Mouse (Mus musculus) cerebellum, adult 2 months (tissue): ENCODE data around the gene Smtnl2.

ENCODE experiments used
- CTCF ChIP-seq: fragments of 200-500 bp; IDR thresholded peaks from 2 replicates; pipeline ENCODE4 v1.5.1; 2011; ENCODE audit warnings: low read depth, mild to moderate bottlenecking, control low read depth, low read length, moderate library complexity, borderline replicate concordance; ENCODE audit not compliant: insufficient read depth
- POLR2A ChIP-seq: fragments of 200-500 bp; IDR thresholded peaks from 2 replicates; pipeline ENCODE4 v1.6.1; 2011; ENCODE audit warnings: low read length, control low read depth, borderline replicate concordance; ENCODE audit not compliant: insufficient read depth

DNA sequence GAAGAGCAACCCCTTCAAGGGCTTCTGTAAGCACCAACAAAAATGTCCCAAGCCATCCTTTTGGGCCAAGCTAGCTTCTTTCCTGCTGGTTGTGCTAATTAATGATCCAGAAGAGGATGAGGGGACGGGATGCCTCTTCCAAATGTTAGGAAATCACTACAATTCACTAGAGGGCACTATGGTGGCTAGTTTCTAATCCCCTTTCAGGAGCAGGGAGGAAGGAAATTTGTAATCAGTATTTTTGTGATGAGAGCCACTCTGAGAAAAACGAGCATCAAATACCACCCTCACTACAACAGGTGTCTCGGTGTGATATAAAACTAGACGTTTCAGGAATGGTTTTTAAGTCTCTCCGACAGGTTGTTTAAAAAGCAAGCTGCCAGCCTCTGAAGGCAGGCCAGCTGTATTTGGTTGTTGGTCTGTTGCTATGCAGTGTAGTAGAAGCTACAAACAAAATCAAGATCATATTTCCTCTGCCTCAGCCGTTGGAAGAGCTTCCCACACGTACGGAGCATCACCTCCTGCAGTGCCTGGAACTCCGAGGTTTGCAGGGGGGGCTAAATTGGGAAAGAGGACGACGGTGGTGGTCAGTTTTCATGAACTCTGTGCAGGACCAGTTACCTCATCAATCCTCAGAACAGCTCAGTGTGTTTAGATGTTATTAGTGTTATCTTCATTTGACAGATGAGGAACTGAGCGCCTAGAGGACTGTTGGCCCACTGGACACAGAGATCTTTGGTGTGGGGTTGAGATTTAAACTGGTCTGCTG, 41.4 kb downstream of the Smtnl2 start:
- TF ChIP-seq CTCF (no peak), POLR2A (no peak)
